Mouse (Mus musculus): Measurements from ENCODE around the gene Slc23a2. TPM values are rescaled to one million over a fixed set of nuclear protein-coding genes. Genes with fewer than 3 reads are reported as not detected.

Gene Slc23a2
- 10.9 TPM for polyA plus RNA-seq (2014; fragmentation: Illumina TruSeq; extraction: RNeasy Lipid Tissue Mini Kit (QIAGEN cat#74804); ENCODE audit: low read depth, low replicate concordance)

GRCm38 (mm10) chr2:132144971-132145691 is at the start of gene Slc23a2:
Gene Slc23a2, minus strand, starts transcription at chr2:132145108.

GRCm38 (mm10) chr2:132029646-132030417 is 115.1 kb downstream of the Slc23a2 start, which contains the start of gene Rassf2:
Gene Rassf2, minus strand, starts transcription at chr2:132030258.

Other genes with a start within 250 kb of the Slc23a2 start
- 36.0 TPM for gene Prnp, start 235.2 kb downstream of the Slc23a2 start, polyA plus RNA-seq (2014; fragmentation: Illumina TruSeq; extraction: RNeasy Lipid Tissue Mini Kit (QIAGEN cat#74804); ENCODE audit: low read depth, low replicate concordance)
- gene Prn, start 235.2 kb downstream of the Slc23a2 start, polyA plus RNA-seq (2014; fragmentation: Illumina TruSeq; extraction: RNeasy Lipid Tissue Mini Kit (QIAGEN cat#74804); ENCODE audit: low read depth, low replicate concordance), result not detected
- not detected for gene Prnd, start 194.2 kb downstream of the Slc23a2 start, polyA plus RNA-seq (2014; fragmentation: Illumina TruSeq; extraction: RNeasy Lipid Tissue Mini Kit (QIAGEN cat#74804); ENCODE audit: low read depth, low replicate concordance)
- gene Rassf2, start 114.8 kb downstream of the Slc23a2 start, polyA plus RNA-seq (2014; fragmentation: Illumina TruSeq; extraction: RNeasy Lipid Tissue Mini Kit (QIAGEN cat#74804); ENCODE audit: low read depth, low replicate concordance), result 0.42 TPM
- gene Tmem230, start 102.7 kb upstream of the Slc23a2 start, polyA plus RNA-seq (2014; fragmentation: Illumina TruSeq; extraction: RNeasy Lipid Tissue Mini Kit (QIAGEN cat#74804); ENCODE audit: low read depth, low replicate concordance), result 38.6 TPM
- 71.1 TPM for gene Pcna, start 108.2 kb upstream of the Slc23a2 start, polyA plus RNA-seq (2014; fragmentation: Illumina TruSeq; extraction: RNeasy Lipid Tissue Mini Kit (QIAGEN cat#74804); ENCODE audit: low read depth, low replicate concordance)
- 21.0 TPM for gene Cds2, start 118.0 kb upstream of the Slc23a2 start, polyA plus RNA-seq (2014; fragmentation: Illumina TruSeq; extraction: RNeasy Lipid Tissue Mini Kit (QIAGEN cat#74804); ENCODE audit: low read depth, low replicate concordance)
- gene Prokr2, start 240.3 kb upstream of the Slc23a2 start, polyA plus RNA-seq (2014; fragmentation: Illumina TruSeq; extraction: RNeasy Lipid Tissue Mini Kit (QIAGEN cat#74804); ENCODE audit: low read depth, low replicate concordance), result not detected